Mouse (Mus musculus) fibroblast of lung, adult 2 months (primary cell): ENCODE results near the gene Ash1l.

ENCODE experiments used
- DNase-seq: peaks from one replicate; pipeline ENCODE4 v3.0.0-alpha.2; 2011; ENCODE audit warnings: low read depth

Gene Ash1l

GRCm38 (mm10) chr3:89091811-89092508 is 141.5 kb downstream of the Ash1l start:
- no peak for DNase-seq

DNA sequence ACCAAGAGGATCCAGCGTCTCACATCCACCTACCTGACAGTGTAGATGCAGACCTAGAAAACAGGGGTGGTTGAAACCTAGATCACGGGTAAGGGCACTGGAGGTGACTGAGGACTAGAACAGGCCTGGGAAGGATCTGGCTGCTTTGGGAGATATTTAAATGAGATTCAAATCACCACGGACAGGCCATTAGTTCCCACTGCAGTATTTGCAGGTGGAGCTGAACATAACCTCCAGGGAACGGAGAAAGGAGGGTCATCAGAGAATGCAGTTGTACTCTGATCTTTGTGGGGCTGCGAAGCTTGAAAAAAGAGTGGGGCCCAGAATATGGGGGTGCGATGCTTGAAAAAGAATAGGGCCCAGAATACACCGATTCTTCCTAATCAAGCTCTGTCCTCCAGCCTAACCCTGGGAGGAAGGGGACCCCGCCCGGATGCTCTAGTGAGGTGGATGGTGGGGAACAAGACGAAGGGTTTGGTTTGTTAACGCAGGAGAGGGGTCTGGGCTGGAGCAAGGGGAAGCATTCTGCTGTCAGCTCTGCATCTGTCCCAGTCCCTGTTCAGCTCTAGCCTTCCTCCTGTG is 142.2 kb downstream of the Ash1l start:
- DNase-seq: no peak

GRCm38 (mm10) chr3:89093175-89093574 is 142.8 kb downstream of the Ash1l start, which contains the start of gene Rusc1:
Rusc1 (minus strand) TSS chr3:89093311.
- peak; percentile 36 for DNase-seq

GRCm38 (mm10) chr3:89094021-89094420 is 143.6 kb downstream of the Ash1l start:
- no peak for DNase-seq

DNA sequence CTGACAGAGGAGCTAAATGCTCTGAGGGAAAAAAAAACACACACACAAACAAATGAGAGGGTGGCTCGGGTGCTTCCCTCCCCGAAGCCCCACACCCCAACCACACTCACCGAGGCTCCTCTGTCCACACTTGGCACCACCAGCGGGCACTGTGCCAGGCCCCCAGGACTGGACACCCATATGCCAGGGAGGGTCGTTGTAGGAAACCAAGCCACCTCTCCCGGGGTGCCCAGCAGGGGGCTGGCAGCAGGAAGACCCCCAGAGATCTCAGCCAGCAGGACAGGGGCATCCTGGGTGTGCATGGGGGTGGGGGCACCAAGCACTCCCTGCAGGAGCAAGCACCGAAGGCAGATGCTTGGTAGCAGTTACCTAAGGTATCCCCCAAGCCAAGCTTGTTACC is 150.4 kb downstream of the Ash1l start, which contains the start of gene Gm43738:
Gm43738 (minus strand) TSS at position 289 of the 400 bp plus-strand sequence.
- no peak for DNase-seq

DNA sequence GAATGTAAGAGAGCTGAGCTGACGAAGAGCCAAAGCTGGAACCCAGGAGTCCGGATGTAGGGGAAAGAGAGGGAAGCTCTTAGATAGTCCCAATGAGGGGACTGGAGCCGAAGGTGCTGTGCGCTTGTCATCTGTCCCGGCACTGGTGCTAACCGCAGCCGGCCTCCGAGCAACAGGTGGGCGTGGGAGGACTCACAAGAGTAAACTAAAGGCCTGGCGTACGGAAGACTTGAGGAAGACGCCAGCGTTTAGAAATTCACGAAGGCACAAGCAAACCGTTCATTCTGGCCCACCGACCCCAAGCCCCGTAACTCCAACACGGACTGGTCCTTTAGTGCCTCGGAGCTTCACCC is 151.0 kb downstream of the Ash1l start:
- DNase-seq: no peak

DNA sequence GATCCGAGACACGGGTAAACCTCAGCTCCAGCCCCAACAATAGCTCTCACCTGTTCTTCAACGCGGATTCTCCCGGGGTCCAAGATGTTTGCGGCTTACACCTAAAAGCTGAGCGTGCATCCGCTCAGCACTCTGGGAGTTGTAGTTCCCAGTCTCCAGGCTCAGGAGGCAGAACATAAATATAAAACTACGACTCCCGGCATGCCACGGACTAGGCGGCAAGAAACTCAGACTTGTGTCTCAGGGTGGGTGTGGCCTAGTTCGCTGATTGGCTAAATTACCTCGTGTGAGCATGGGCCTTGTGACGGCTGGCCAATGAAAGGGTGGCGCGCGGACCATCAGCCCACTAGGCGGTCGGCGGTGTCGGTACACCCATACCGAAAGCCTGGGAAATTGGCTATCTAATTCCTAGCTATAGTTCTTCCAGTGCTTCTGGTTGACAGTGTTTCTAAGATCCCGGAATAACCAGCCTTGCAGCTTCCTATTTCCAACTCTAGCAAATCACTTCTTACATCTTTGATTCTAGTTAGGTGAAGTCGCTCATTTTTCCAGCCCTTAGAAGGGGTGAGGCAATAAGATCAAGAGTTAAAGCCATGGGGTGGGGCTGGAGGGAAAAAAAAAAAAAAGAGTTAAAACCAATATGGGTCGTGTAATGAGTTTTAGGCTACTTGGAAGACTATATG is 151.5 kb downstream of the Ash1l start, which contains the start of gene Fdps:
Fdps (minus strand) TSS at position 148 of the 683 bp plus-strand sequence.
- peak; percentile 98 for DNase-seq

DNA sequence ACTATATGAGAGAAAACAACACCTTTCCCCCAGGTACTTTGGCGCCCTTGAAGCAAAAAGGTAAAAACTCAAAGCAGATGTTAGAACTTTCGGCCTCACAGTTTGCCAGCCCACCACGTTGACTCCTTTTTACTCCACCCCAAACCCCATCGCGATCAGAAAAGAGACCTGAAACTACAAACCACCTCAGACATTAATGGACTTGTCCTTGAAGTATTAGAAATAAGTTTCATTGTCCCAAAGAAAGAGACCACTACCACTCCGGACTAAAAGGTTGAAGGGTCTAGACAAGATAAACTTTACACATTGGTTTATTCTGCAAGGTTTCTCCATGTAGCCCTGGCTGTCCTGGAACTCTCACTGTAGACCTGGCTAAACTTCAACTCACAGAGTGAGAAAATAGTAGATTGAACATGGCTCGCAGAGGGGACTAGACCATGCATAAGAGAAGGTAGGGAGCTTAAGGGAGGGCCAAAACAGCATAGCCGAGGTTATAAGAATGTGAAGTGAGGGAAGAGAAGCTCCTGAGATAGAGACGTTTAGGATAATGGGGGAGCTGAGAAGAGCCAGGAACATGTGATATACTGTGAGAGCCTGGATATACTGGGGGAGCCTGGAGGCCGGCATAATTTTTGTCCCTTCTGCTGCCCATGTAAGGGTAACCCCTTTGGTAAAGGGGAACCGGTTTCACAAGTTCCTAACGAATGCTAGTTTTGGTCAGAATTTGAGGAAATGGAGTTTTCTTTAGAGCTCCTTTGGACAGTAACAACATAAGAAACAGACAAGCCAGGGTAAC is 152.3 kb downstream of the Ash1l start:
- no peak for DNase-seq

DNA sequence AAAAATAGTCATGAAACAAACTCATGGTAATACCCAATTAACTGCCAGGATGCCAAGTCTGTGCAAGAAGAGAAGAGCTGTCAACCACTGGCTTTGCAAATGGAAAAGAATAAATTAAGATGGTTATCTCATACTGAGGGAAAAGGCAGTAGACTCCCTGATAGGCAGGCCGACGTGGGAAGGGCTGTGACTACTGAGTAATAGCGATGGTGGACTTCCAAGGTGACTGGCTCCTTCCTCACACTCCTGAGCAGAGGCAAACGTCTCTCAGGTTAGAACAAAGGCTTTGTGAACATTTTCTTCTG is 152.8 kb downstream of the Ash1l start:
- no peak for DNase-seq

GRCm38 (mm10) chr3:89106881-89107280 is 156.5 kb downstream of the Ash1l start:
- no peak for DNase-seq

DNA sequence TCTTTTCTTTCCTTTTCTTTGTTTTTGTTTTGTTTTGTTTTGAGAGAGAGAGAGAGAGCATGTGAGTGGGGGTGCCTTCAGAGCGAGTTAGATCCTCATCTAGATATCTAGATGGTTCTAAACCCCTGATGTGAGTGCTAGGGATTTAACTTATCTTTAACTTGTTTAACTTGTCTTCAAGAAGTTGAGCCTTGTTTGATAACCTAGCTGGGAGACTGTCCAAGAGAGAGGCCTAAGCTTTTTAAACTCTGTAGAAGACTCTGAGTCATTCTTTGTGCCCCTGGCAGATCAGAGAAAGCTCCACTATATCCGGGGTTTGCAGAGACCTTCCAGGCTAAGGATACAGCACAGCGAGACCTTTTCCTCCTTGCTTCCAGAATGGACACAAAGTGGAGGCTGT is 157.1 kb downstream of the Ash1l start:
- DNase-seq: no peak

GRCm38 (mm10) chr3:89108146-89108545 is 157.7 kb downstream of the Ash1l start:
- no peak for DNase-seq

DNA sequence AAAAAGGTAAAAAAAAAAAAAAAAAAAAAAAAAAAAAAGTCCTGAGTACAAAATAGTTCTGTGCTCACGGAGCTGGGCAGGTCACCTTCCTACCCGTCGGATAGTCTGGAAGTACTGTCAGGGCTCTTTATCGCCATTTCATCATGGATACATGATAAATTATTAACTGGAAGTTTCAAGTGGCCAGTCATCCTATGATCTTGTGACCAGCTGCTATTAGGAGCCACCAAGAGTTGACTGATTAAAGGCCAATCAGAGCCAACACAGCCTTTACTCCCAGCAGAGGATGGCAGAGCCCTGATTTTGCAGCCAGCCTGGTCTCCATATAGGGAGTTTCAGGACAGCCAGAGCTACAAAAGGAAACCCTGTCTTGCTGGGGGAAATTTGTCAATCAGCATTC is 162.6 kb downstream of the Ash1l start:
- no peak for DNase-seq

- no peak for DNase-seq
Measured at GRCm38 (mm10) chr3:89115522-89115921, 165.1 kb downstream of the Ash1l start.

DNA sequence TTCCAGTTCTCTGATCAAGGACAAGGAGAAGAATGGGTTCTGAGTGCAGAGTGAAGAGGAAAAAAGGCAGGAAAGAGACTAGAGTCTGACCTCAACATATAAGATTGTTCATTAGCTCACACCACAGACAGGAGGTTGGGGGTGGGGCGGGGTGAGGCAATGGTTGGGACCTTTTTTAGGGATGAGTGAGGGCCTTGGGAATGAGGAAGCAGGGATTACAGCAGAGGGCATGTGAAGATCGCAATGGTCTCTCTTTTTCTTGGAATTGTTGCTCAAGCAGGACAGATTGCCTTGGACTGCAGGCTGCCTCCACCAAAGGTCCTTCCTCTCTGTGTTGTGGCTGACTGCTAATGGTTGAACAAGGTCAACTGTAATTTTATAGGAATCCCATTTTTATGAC is 172.9 kb downstream of the Ash1l start:
- DNase-seq: no peak

DNA sequence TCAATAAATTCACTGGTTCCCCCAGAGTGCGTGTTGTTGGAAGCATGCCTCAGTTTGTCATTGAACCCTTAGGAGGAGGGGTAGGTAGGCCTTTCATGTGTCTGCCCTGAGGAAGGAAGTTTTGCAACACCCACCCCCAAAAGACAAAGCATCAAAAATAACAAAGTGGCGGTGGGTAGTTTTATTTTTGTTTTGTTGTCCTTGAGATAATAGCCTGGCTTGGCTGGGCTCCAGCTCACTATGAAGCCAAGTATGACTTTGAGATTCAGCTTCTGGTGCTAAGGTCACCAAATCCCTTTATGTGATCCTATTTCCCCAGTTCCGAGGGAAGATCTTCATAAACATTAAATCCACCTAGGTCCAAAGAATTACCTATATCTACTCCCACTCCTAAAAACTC is 173.8 kb downstream of the Ash1l start:
- DNase-seq: no peak

- DNase-seq: no peak
Measured at GRCm38 (mm10) chr3:89125981-89126380, 175.6 kb downstream of the Ash1l start.
